Mouse (Mus musculus) heart, embryonic 12.5 days (tissue): Measurements from ENCODE around the gene Rnf126. TPM values are rescaled to one million over a fixed set of nuclear protein-coding genes. Genes with fewer than 3 reads are reported as not detected.

ENCODE experiments used
- ATAC-seq: fragments of 200-750 bp; cut with Nextera tagmentation; 2 replicates; pipeline ENCODE4 v1.8.0; 2017; ENCODE audit warnings: moderate TSS enrichment, moderate library complexity; ENCODE audit not compliant: insufficient number of reproducible peaks, low FRiP score
- H3K27ac ChIP-seq: fragments of 300-500 bp; sonication (generic); 2 replicates; pipeline ENCODE4 v1.5.1; 2016; ENCODE audit warnings: mild to moderate bottlenecking, moderate library complexity; ENCODE audit not compliant: poor library complexity, severe bottlenecking
- H3K27me3 ChIP-seq: fragments of 300-500 bp; sonication (generic); replicated peaks from 2 replicates; pipeline ENCODE4 v1.6.1; 2016; ENCODE audit warnings: mild to moderate bottlenecking, moderate library complexity
- H3K36me3 ChIP-seq: fragments of 300-500 bp; sonication (generic); 2 replicates; pipeline ENCODE4 v1.6.1; 2016; ENCODE audit warnings: mild to moderate bottlenecking, moderate library complexity
- H3K4me1 ChIP-seq: fragments of 300-500 bp; sonication (generic); replicated peaks from 2 replicates; pipeline ENCODE4 v1.6.1; 2016; ENCODE audit warnings: mild to moderate bottlenecking
- H3K4me2 ChIP-seq: fragments of 300-500 bp; sonication (generic); 2 replicates; pipeline ENCODE4 v1.6.1; 2016; ENCODE audit warnings: mild to moderate bottlenecking, moderate library complexity
- H3K4me3 ChIP-seq: fragments of 300-500 bp; sonication (generic); 2 replicates; pipeline ENCODE4 v1.5.1; 2016; ENCODE audit warnings: mild to moderate bottlenecking
- H3K9ac ChIP-seq: fragments of 300-500 bp; sonication (generic); 2 replicates; pipeline ENCODE4 v1.6.1; 2016; ENCODE audit warnings: mild to moderate bottlenecking, moderate library complexity
- H3K9me3 ChIP-seq: fragments of 300-500 bp; sonication (generic); replicated peaks from 2 replicates; pipeline ENCODE4 v1.6.1; 2016; ENCODE audit warnings: mild to moderate bottlenecking, moderate library complexity
- WGBS: fragments of 180-500 bp; shearing (Covaris S2); methylation state at CpG from one replicate; pipeline ENCODE4 v1.1.7; 2016; 5-methylcytosine and 5-hydroxymethylcytosine counted together
- polyA plus RNA-seq: library from polyadenylated mRNA; unstranded; fragments of >200 nt; fragmentation: Nextera tagmentation; extraction: Ambion mirVana; gene quantifications from 2 replicates; pipeline ENCODE4 v1.2.1, GENCODE M21; 2016

Gene Rnf126
- polyA plus RNA-seq, 1 experiment from 2014 or later = 78.9 TPM

- peak overlapping the region; percentile 62; the same call in 1 of the 2 replicates for H3K27ac ChIP-seq
- H3K27me3 ChIP-seq = no peaks in the 10 kb centered on the region
- ATAC-seq = no peak; the same call in 1 of the 2 replicates
- peaks cover 55% of the 10 kb centered on the region for H3K4me1 ChIP-seq
- WGBS = 14% methylated on average over 29 of the region's 29 CpGs
- H3K9ac ChIP-seq = peak overlapping the region; percentile 56; the same call in 1 of the 2 replicates
- H3K9me3 ChIP-seq = no peaks in the 10 kb centered on the region
- H3K36me3 ChIP-seq = no peaks in the 10 kb centered on the region
- peak overlapping the region; percentile 40 for H3K4me2 ChIP-seq
- no peak overlapping the region for H3K4me3 ChIP-seq
These were observed 37.1 kb upstream of the Rnf126 start for GRCm38 (mm10) chr10:79803716-79804323.

- no peaks in the 10 kb centered on the region for H3K36me3 ChIP-seq
- peaks cover 56% of the 10 kb centered on the region for H3K4me1 ChIP-seq
- H3K27ac ChIP-seq = peak overlapping the region; percentile 66
- H3K4me3 ChIP-seq = no peak overlapping the region
- peak overlapping the region; percentile 41; the same call in 1 of the 2 replicates for H3K9ac ChIP-seq
- WGBS = 22% methylated on average over 11 of the region's 11 CpGs
- no peaks in the 10 kb centered on the region for H3K27me3 ChIP-seq
- no peaks in the 10 kb centered on the region for H3K9me3 ChIP-seq
- H3K4me2 ChIP-seq = peak overlapping the region; percentile 28
- ATAC-seq = peak; percentile 53
These were observed 35.7 kb upstream of the Rnf126 start for GRCm38 (mm10) chr10:79802331-79802971.

DNA sequence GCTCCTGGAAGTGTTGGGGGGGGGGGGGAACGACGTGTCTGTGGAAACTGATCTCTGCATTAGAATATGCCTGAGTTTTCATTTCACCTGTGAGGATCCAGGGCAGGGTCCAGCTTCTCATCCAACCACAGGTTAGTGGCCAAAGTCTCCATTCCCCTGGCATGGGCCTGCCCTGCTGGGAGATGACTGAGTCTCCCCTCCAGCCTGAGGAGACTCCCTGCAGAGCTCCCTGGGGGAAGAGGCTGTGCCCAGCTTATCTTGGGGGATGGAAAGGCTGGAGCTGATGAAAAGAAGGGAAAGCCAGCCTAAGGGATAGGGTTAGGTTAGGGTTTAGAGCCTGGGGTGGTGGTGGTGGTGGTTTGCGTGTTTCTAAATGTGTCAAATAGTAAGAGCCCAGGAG, 35.1 kb upstream of the Rnf126 start:
- peak overlapping the region; percentile 41; the same call in 1 of the 2 replicates for H3K9ac ChIP-seq
- no peaks in the 10 kb centered on the region for H3K36me3 ChIP-seq
- no peaks in the 10 kb centered on the region for H3K9me3 ChIP-seq
- no peaks in the 10 kb centered on the region for H3K27me3 ChIP-seq
- WGBS = 40% methylated on average over 3 of the region's 3 CpGs
- ATAC-seq = no peak
- H3K4me3 ChIP-seq = no peak overlapping the region
- H3K27ac ChIP-seq = peak overlapping the region; percentile 66
- H3K4me2 ChIP-seq = peak overlapping the region; percentile 28
- H3K4me1 ChIP-seq = peaks cover 54% of the 10 kb centered on the region

- 0 out of 2 replicates have a peak, but pooled peaks cover 2% of the 10 kb centered on the region for H3K36me3 ChIP-seq
- H3K27me3 ChIP-seq = no peaks in the 10 kb centered on the region
- no peaks in the 10 kb centered on the region for H3K9me3 ChIP-seq
- H3K4me2 ChIP-seq = no peak overlapping the region
- H3K4me1 ChIP-seq = peaks cover 43% of the 10 kb centered on the region
- ATAC-seq = no peak
- no peak overlapping the region for H3K27ac ChIP-seq
- 83% methylated on average over 11 of the region's 11 CpGs for WGBS
- no peak overlapping the region for H3K4me3 ChIP-seq
- no peak overlapping the region for H3K9ac ChIP-seq
These were observed 33.8 kb upstream of the Rnf126 start for GRCm38 (mm10) chr10:79800508-79800907.

DNA sequence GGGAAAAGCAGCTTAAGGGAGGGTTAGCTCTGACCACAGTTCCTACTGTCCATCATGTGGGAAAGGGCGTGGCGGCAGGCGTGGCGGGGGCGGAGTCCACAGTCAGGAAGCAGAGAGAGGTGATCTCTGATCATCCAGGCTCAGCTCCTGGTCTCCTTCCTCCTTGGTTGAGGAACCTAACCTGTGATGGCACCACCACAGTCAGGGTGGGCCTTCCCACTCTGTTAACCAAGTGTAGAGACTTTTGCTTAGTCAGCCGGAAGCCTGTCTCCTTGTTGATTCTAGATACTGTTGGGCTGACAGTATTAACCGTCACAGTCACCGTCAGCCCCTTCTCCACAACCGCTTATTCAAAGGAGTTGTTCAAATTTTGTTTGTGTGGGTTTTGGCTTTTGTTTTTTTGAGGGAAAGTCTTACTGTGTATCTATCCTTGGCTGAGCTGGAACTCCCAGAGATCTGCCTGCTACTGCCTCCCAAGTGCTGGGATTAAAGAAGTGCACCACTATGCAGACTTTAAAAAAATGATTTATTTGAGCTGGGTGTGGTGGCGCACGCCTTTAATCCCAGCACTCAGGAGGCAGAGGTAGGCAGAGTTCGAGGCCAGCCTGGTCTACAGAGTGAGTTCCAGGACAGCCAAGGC, 31.7 kb upstream of the Rnf126 start:
- no peak overlapping the region for H3K4me3 ChIP-seq
- 76% methylated on average over 12 of the region's 12 CpGs for WGBS

GRCm38 (mm10) chr10:79797326-79797725, 30.6 kb upstream of the Rnf126 start:
- Histone ChIP-seq H3K4me2 (0 out of 2 replicates have a peak overlapping the region, but pooled peaks have one; percentile 2), H3K27me3 (no peaks in the 10 kb centered on the region), H3K4me3 (no peak overlapping the region), H3K36me3 (0 out of 2 replicates have a peak, but pooled peaks cover 2% of the 10 kb centered on the region), H3K9me3 (no peaks in the 10 kb centered on the region), H3K27ac (peak overlapping the region; percentile 20; the same call in 1 of the 2 replicates), H3K4me1 (peaks cover 34% of the 10 kb centered on the region), H3K9ac (no peak overlapping the region)
- 30% methylated on average over 15 of the region's 15 CpGs for WGBS
- ATAC-seq = no peak

More for the DNA sequence above, 31.7 kb upstream of the Rnf126 start:
- ATAC-seq = no peak
- Histone ChIP-seq H3K4me2 (no peak overlapping the region), H3K27ac (0 out of 2 replicates have a peak overlapping the region, but pooled peaks have one; percentile 5), H3K9ac (no peak overlapping the region), H3K36me3 (0 out of 2 replicates have a peak, but pooled peaks cover 2% of the 10 kb centered on the region), H3K27me3 (no peaks in the 10 kb centered on the region), H3K9me3 (no peaks in the 10 kb centered on the region), H3K4me1 (peaks cover 41% of the 10 kb centered on the region)

GRCm38 (mm10) chr10:79795905-79796304, 29.2 kb upstream of the Rnf126 start:
- ATAC-seq = no peak
- H3K4me3 ChIP-seq = no peak overlapping the region
- H3K9me3 ChIP-seq = no peaks in the 10 kb centered on the region
- H3K27me3 ChIP-seq = no peaks in the 10 kb centered on the region
- H3K9ac ChIP-seq = no peak overlapping the region
- 91% methylated on average over 3 of the region's 3 CpGs for WGBS
- no peak overlapping the region for H3K4me2 ChIP-seq
- no peak overlapping the region for H3K27ac ChIP-seq
- peaks cover 26% of the 10 kb centered on the region for H3K4me1 ChIP-seq
- H3K36me3 ChIP-seq = 0 out of 2 replicates have a peak, but pooled peaks cover 2% of the 10 kb centered on the region

- Histone ChIP-seq H3K36me3 (0 out of 2 replicates have a peak, but pooled peaks cover 2% of the 10 kb centered on the region), H3K9ac (peak overlapping the region; percentile 96), H3K27me3 (no peaks in the 10 kb centered on the region), H3K4me1 (peaks cover 26% of the 10 kb centered on the region), H3K27ac (peak overlapping the region; percentile 75), H3K4me3 (peak overlapping the region; percentile 94), H3K9me3 (no peaks in the 10 kb centered on the region), H3K4me2 (peak overlapping the region; percentile 93)
- WGBS = 16% methylated on average over 10 of the region's 10 CpGs
- peak; percentile 66 for ATAC-seq
These were observed 27.8 kb upstream of the Rnf126 start for GRCm38 (mm10) chr10:79794491-79794931.

DNA sequence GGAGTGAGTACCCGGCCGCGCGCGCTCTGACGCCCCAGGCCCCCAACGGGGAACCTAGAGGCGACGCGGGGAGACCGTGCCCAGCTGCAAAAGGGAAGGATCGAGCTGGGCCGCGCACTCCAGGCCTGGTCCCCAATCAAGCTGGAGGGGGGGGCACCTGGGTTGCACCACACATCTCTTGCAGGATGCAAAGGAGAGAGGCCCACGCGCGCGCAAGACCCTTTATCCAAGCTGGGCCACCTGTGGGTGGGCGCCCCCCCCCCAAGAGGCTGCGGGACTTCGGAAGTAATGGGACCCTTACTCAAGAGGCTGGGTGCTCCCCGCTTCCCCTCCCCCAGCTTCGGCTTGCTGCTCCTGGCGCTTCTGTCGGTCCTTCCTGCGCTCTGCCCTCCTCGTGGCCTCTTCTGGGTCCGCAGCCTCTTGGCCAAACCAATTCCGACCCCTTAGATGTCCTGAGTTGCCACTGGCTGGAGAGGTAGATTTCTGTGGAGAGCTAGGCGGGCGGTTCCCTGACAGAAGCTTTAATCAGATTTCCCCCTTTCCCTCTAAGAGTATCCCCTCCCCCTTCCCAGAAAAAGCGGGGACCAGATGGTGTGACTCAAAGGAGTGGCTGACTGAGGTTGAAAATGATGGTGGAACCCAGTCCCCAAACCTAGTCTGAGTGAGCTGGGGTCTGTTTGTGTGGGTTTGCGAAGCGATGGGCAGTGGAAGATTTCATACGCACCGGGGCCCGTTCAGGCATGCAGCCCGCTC, 27.2 kb upstream of the Rnf126 start:
- Histone ChIP-seq H3K27ac (peak overlapping the region; percentile 75), H3K9ac (peak overlapping the region; percentile 96), H3K36me3 (0 out of 2 replicates have a peak, but pooled peaks cover 2% of the 10 kb centered on the region), H3K4me1 (peaks cover 26% of the 10 kb centered on the region), H3K4me3 (peak overlapping the region; percentile 94), H3K4me2 (peak overlapping the region; percentile 93), H3K27me3 (no peaks in the 10 kb centered on the region), H3K9me3 (no peaks in the 10 kb centered on the region)
- ATAC-seq = peak; percentile 7; the same call in 1 of the 2 replicates
- WGBS = 1% methylated on average over 38 of the region's 38 CpGs

GRCm38 (mm10) chr10:79793051-79793737, 26.4 kb upstream of the Rnf126 start, which contains the start of gene Palm:
Gene Palm (plus strand): TSS chr10:79793572.
- H3K9ac ChIP-seq = peak within 1 kb of the TSS; percentile 96
- WGBS = 5% methylated on average over 51 of the region's 51 CpGs
- H3K36me3 ChIP-seq = 0 out of 2 replicates have a peak, but pooled peaks cover 2% of the 10 kb centered on the region
- peak within 1 kb of the TSS; percentile 93 for H3K4me2 ChIP-seq
- peak within 1 kb of the TSS; percentile 75 for H3K27ac ChIP-seq
- no peaks in the 10 kb centered on the region for H3K27me3 ChIP-seq
- no peaks in the 10 kb centered on the region for H3K9me3 ChIP-seq
- peak within 1 kb of the TSS; percentile 94 for H3K4me3 ChIP-seq
- H3K4me1 ChIP-seq = peaks cover 24% of the 10 kb centered on the region
- ATAC-seq = peak; percentile 68
